Mouse (Mus musculus): Measurements from ENCODE around the gene Alpi.

GRCm38 (mm10) chr1:87114784-87115183 is 13.4 kb upstream of the Alpi start:
- TF ChIP-seq CTCF (conservative IDR thresholded peaks at IDR 0.05; ENCODE audit: insufficient read depth, insufficient read length, low read depth, low read length) = no peak
- no peak for TF ChIP-seq POLR2A (IDR thresholded peaks at IDR 0.05; ENCODE audit: low read depth, low read length)
